Mouse (Mus musculus): Measurements from ENCODE around the gene Fam192a.

DNA sequence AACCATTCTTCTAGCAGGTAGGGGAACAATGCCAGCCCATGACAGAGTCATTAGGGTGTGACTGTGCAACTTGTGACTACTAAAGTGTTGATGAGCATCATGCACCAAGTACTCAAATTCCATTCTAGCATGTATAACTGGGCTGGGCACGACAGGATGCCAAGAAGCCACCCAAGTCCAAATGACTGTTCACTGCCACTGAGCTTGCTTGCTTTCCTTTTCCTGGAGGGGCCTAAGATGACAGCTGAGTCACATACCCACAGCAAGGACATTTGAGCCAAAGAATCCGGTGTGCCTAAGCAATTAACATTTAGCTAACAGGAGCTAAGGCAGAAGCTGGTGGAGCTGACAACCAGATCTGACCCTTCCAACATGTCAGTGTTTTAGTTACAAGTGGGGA is 29.9 kb downstream of the Fam192a start:
- TF ChIP-seq ZNF384 (IDR thresholded peaks at IDR 0.05; ENCODE audit: low read depth, low read length), result no peak
- no peak for TF ChIP-seq HCFC1 (IDR thresholded peaks at IDR 0.05; ENCODE audit: borderline replicate concordance, insufficient read depth, low read length)

Measured in ES-E14 (cell line).